Mouse (Mus musculus) gonadal fat pad, adult 2 months (tissue): ENCODE results near the gene Alg10b. TPM values are rescaled to one million over a fixed set of nuclear protein-coding genes. Genes with fewer than 3 reads are reported as not detected.
"Not testable (repeated sequence)": the region's sequence is repeated elsewhere in the genome, so short reads cannot be mapped to it uniquely, and the experiment has no call there.

Source experiments
- DNase-seq: peaks from one replicate; pipeline ENCODE4 v3.0.0-alpha.2; 2012; ENCODE audit warnings: low read depth
- polyA plus RNA-seq: library from polyadenylated mRNA; depleted of rRNA; stranded (reverse); fragments of >200 nt; gene quantifications from 2 replicates; pipeline ENCODE4 v1.2.3, GENCODE M21; 2012; rRNA removed

The Alg10b gene
- 12.8 and 13.5 TPM in 2 replicates for polyA plus RNA-seq

GRCm38 (mm10) chr15:90223969-90224750 is at the start of gene Alg10b:
Gene Alg10b, plus strand, starts transcription at chr15:90224311.
- DNase-seq = no peak

- not testable (repeated sequence) for DNase-seq
Measured at GRCm38 (mm10) chr15:90183108-90183507, 41.0 kb upstream of the Alg10b start.

GRCm38 (mm10) chr15:90183511-90183910 is 40.6 kb upstream of the Alg10b start:
- no peak for DNase-seq

- DNase-seq = no peak
Measured at GRCm38 (mm10) chr15:90184743-90185142, 39.4 kb upstream of the Alg10b start.

- no peak for DNase-seq
Measured at GRCm38 (mm10) chr15:90189477-90189876, 34.6 kb upstream of the Alg10b start.

GRCm38 (mm10) chr15:90213946-90214345 is 10.2 kb upstream of the Alg10b start:
- DNase-seq = no peak

- no peak for DNase-seq
Measured at GRCm38 (mm10) chr15:90214913-90215312, 9.2 kb upstream of the Alg10b start.

- no peak for DNase-seq
Measured at GRCm38 (mm10) chr15:90225058-90225575, 1.0 kb downstream of the Alg10b start.

GRCm38 (mm10) chr15:90237657-90238056 is 13.5 kb downstream of the Alg10b start:
- DNase-seq = no peak

- no peak for DNase-seq
Measured at GRCm38 (mm10) chr15:90244081-90244480, 20.0 kb downstream of the Alg10b start.

GRCm38 (mm10) chr15:90249694-90250093 is 25.6 kb downstream of the Alg10b start:
- no peak for DNase-seq

GRCm38 (mm10) chr15:90282876-90283275 is 58.8 kb downstream of the Alg10b start:
- no peak for DNase-seq
